Mouse (Mus musculus) heart, postnatal 0 days (tissue): ENCODE measurements around the gene Cep97. TPM values are rescaled to one million over a fixed set of nuclear protein-coding genes. Genes with fewer than 3 reads are reported as not detected.

Source experiments
- ATAC-seq: fragments of 200-750 bp; cut with Nextera tagmentation; 2 replicates; pipeline ENCODE4 v1.8.0; 2017; ENCODE audit warnings: low read depth, moderate number of reproducible peaks, moderate library complexity; ENCODE audit not compliant: insufficient read depth
- DNase-seq: peaks from one replicate; pipeline ENCODE4 v3.0.0-alpha.2; 2016; ENCODE audit warnings: low spot score
- H3K27ac ChIP-seq: fragments of 300-500 bp; sonication (generic); 2 replicates; pipeline ENCODE4 v1.5.1; 2014; ENCODE audit warnings: low read depth, mild to moderate bottlenecking
- H3K27me3 ChIP-seq: fragments of 300-500 bp; sonication (generic); 2 replicates; pipeline ENCODE4 v1.6.1; 2014; ENCODE audit warnings: low read length, mixed read lengths; ENCODE audit not compliant: control insufficient read depth, insufficient read depth
- H3K36me3 ChIP-seq: fragments of 300-500 bp; sonication (generic); replicated peaks from 2 replicates; pipeline ENCODE4 v1.6.1; 2014; ENCODE audit warnings: low read length, mixed read lengths; ENCODE audit not compliant: control insufficient read depth, insufficient read depth
- H3K4me1 ChIP-seq: fragments of 300-500 bp; sonication (generic); 2 replicates; pipeline ENCODE4 v1.6.1; 2014; ENCODE audit warnings: antibody characterized with exemption; ENCODE audit not compliant: control insufficient read depth, insufficient read depth
- H3K4me2 ChIP-seq: fragments of 300-500 bp; sonication (generic); 2 replicates; pipeline ENCODE4 v1.6.1; 2014; ENCODE audit warnings: low read depth, mild to moderate bottlenecking, low read length, moderate library complexity
- H3K4me3 ChIP-seq: fragments of 300-500 bp; sonication (generic); 2 replicates; pipeline ENCODE4 v1.5.1; 2014; ENCODE audit warnings: low read depth, low read length
- H3K9ac ChIP-seq: fragments of 300-500 bp; sonication (generic); replicated peaks from 2 replicates; pipeline ENCODE4 v1.6.1; 2014; ENCODE audit warnings: low read depth, low read length, mixed read lengths
- H3K9me3 ChIP-seq: fragments of 300-500 bp; sonication (generic); replicated peaks from 2 replicates; pipeline ENCODE4 v1.6.1; 2016; ENCODE audit warnings: low read length; ENCODE audit not compliant: control insufficient read depth
- CTCF ChIP-seq: IDR thresholded peaks from 2 replicates; pipeline ENCODE4 v1.5.1; 2016; ENCODE audit warnings: antibody characterized with exemption, control low read depth, low read depth
- EP300 ChIP-seq: IDR thresholded peaks from 2 replicates; pipeline ENCODE4 v1.6.1; 2016; ENCODE audit warnings: antibody characterized with exemption, low read depth
- WGBS: fragments of 180-500 bp; shearing (Covaris S2); extraction: QIAGEN DNeasy Blood & Tissue Kit; methylation state at CpG from one replicate; pipeline ENCODE4 v1.1.7; 2014; 5-methylcytosine and 5-hydroxymethylcytosine counted together
- polyA plus RNA-seq: library from polyadenylated mRNA; unstranded; fragments of >200 nt; fragmentation: Nextera tagmentation; extraction: Ambion mirVana; gene quantifications from 2 replicates; pipeline ENCODE4 v1.2.1, GENCODE M21; 2015
- total RNA-seq: library from RNA; depleted of rRNA; stranded (reverse); fragments of >200 nt; gene quantifications from 2 replicates; pipeline ENCODE4 v1.2.3, GENCODE M21; 2014; ENCODE audit warnings: low replicate concordance

Gene Cep97
- total and polyA plus RNA-seq, 2 experiments from 2014 or later: 3.1 to 5.0 TPM

DNA sequence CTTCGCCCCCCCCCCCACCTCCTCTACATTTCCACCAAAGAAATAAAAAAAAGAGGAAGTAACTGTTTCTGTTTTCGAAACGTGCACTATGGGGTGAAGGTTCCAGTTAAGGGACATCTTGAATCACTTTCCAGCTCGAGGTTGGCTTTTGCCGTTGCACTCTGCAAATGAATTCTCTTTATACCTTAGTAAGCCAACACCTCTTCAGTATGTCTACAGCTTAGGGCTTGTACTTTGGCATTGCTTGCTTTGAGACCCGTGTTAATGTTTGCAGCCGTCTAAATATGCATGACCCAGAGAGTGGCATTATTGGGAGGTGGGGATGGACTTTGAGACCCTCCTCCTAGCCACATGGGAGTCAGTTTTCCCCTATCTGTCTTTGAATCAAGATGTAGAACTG, 42.2 kb downstream of the Cep97 start:
- no peaks in the 10 kb centered on the region for H3K27me3 ChIP-seq
- no peak for TF ChIP-seq EP300
- no peak for TF ChIP-seq CTCF
- H3K9ac ChIP-seq: no peak overlapping the region
- H3K36me3 ChIP-seq: no peaks in the 10 kb centered on the region
- H3K4me2 ChIP-seq: no peak overlapping the region
- no peak for ATAC-seq
- no peak for DNase-seq
- peaks cover 5% of the 10 kb centered on the region for H3K4me1 ChIP-seq
- H3K4me3 ChIP-seq: no peak overlapping the region
- whole genome bisulfite sequencing: 59% methylated on average over 7 of the region's 7 CpGs
- H3K27ac ChIP-seq: no peak overlapping the region
- no peaks in the 10 kb centered on the region for H3K9me3 ChIP-seq

- no peak overlapping the region for H3K4me3 ChIP-seq
- peaks cover 5% of the 10 kb centered on the region for H3K4me1 ChIP-seq
- no peak overlapping the region for H3K9ac ChIP-seq
- TF ChIP-seq CTCF: no peak
- no peak for TF ChIP-seq EP300
- no peak overlapping the region for H3K4me2 ChIP-seq
- H3K9me3 ChIP-seq: no peaks in the 10 kb centered on the region
- ATAC-seq: no peak
- WGBS: 88% methylated on average over 7 of the region's 7 CpGs
- no peak for DNase-seq
- H3K36me3 ChIP-seq: no peaks in the 10 kb centered on the region
- H3K27me3 ChIP-seq: no peaks in the 10 kb centered on the region
- H3K27ac ChIP-seq: no peak overlapping the region
These were observed 43.3 kb downstream of the Cep97 start for GRCm38 (mm10) chr16:55891346-55891745.

GRCm38 (mm10) chr16:55890346-55891136, 44.1 kb downstream of the Cep97 start:
- Histone ChIP-seq H3K27me3 (no peaks in the 10 kb centered on the region), H3K9me3 (no peaks in the 10 kb centered on the region), H3K4me1 (peaks cover 1% of the 10 kb centered on the region), H3K9ac (no peak overlapping the region), H3K4me2 (peak overlapping the region; percentile 3; the same call in 1 of the 2 replicates), H3K27ac (no peak overlapping the region; the same call in 1 of the 2 replicates), H3K36me3 (no peaks in the 10 kb centered on the region), H3K4me3 (no peak overlapping the region)
- TF ChIP-seq CTCF: no peak
- no peak for TF ChIP-seq EP300
- 76% methylated on average over 19 of the region's 19 CpGs for WGBS
- ATAC-seq: no peak
- no peak for DNase-seq

GRCm38 (mm10) chr16:55889451-55889850, 45.2 kb downstream of the Cep97 start:
- 84% methylated on average over 3 of the region's 3 CpGs for WGBS

DNA sequence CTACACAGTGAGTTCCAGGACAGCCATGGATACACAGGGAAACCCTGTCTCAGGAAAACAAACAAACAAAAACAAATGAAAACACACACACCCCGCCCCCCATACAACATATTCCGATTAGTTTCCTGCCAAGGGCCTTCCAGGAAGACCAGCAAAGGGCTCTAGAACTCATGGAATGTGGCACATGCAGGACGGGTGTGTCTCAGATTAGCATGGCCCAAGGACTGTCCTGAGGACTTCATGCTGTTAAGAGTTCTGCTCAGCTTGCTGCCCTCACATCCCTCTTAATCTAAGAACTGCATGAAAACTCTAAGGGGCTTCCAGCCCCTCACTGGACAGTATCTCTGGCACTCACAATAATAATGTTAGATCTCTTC, 46.1 kb downstream of the Cep97 start:
- DNase-seq: no peak
- no peaks in the 10 kb centered on the region for H3K4me1 ChIP-seq

More at GRCm38 (mm10) chr16:55889451-55889850, 45.2 kb downstream of the Cep97 start:
- no peaks in the 10 kb centered on the region for H3K27me3 ChIP-seq
- ATAC-seq (no peak), DNase-seq (no peak)
- H3K4me1 ChIP-seq: no peaks in the 10 kb centered on the region; the same call in 1 of the 2 replicates
- no peak overlapping the region for H3K4me3 ChIP-seq
- H3K27ac ChIP-seq: no peak overlapping the region
- no peaks in the 10 kb centered on the region for H3K36me3 ChIP-seq
- H3K9me3 ChIP-seq: no peaks in the 10 kb centered on the region
- H3K4me2 ChIP-seq: no peak overlapping the region
- no peak for TF ChIP-seq CTCF
- no peak for TF ChIP-seq EP300
- no peak overlapping the region for H3K9ac ChIP-seq

More for the DNA sequence above, 46.1 kb downstream of the Cep97 start:
- Histone ChIP-seq H3K27me3 (no peaks in the 10 kb centered on the region), H3K4me3 (no peak overlapping the region), H3K27ac (no peak overlapping the region), H3K36me3 (no peaks in the 10 kb centered on the region), H3K9me3 (no peaks in the 10 kb centered on the region), H3K9ac (no peak overlapping the region), H3K4me2 (no peak overlapping the region)
- no peak for ATAC-seq
- WGBS: 45% methylated on average over 3 of the region's 3 CpGs
- TF ChIP-seq EP300 (no peak), CTCF (no peak)
